Mouse (Mus musculus) frontal cortex, postnatal 25 days (tissue): ENCODE measurements at regions not wholly inside any gene's neighbourhood (a gene's known extent, or its start where the extent isn't known, plus 50 kb on each side); places are given as distances from the start of the nearest gene placed in this dataset.

ENCODE experiments used
- DNase-seq, 2 experiments: peaks; one replicate each; pipeline ENCODE4 v3.0.0; 2022; ENCODE audit warnings: low spot score in 2 of 2

DNA sequence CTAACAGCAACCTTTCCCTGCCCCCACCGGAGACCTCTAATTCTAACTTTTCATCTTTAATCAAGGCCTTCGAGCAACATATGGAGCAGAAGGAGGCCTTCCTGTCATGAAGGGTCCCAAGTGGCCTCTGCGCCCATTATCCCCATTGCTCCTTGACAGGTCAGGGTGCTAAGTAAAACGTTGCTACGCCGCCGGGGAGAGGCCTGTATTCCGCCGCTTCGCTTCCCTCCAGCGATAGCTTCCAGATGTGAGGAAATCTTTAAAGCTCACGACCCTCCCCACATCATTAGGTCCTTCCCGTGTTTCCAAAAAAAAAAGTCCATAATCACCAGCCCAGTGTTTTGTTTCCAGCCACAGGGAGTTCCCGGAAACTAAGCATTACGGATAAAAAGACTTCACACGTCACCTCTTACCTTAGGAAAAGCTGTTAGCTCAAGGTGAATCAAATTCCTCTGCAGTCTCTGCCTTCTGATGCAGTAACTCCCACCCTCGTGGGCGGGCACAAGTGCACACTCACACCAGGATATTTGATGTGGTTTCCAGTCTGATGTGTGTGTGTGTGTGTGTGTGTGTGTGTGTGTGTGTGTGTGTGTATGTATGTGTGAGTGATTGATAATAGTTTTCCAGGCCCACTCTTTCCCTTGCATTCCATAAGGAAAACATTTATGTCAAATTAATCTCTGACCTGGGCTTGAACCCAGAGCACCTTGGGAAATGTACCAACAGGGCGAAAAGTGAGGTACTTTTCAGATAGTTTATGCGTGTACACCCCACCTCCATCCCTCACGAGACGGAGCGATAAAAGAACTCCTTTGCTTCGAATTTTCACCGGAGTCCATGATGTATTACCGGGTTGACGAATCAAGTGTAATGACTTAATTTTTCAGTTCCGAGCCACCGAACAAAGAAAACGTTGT lies 107.5 kb downstream of the Gm45692 start:
- no peak for DNase-seq

DNA sequence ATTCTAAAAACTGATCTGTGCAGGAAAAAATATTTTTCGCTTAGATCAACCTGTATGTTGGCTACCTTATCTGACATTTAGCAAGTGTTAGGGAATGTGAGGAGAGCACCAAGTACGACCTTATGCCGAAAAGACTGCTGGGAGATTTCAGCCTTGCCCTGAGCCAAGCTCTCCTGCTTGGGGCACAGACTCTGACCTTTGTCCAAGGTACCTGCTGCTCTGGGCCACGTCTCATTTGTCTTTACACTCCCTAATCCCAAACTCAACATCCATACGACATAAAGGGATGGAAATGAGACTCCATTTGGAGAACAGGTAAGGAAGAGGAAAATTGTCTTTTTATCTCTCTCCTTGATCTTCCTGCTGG lies 108.2 kb downstream of the Gm45692 start:
- DNase-seq = no peak

DNA sequence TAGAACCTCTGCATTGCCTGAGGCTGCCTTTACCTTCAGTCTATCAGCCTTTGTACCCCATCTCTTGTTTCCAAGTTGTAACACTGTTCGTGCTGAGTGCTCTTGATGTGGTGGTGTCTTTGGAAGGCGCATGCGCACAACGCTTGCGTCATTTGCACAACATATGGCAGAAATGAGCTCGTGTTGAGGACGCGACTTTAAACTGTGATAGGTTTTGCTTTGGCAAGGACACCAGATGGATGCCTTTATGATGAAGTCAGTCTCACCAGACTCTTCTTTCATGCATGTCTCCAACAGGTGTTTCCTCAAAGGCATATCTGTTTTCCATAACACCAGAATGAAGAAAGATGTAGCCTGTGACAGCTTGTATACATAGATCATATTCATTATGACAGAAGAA lies 110.2 kb downstream of the Gm45692 start:
- no peak for DNase-seq

DNA sequence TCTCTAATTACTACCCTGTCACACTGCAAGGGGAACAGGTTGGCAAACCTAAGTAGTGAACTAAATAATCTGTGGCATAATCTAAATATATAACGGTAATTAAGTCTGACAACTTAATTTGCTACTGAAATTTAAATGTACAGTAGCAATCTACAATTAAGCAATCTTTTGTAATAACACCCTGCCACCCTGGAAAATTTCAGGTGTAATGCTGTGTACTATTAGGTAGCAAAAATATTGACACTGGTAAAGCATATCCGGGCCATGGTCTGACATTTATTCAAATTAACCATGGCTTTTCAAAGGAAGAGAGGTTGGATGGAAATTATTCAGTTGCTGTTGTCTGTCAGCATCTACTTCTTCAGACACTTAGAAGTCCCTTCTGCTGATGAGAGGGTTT lies 119.7 kb downstream of the Gm45692 start:
- no peak for DNase-seq

DNA sequence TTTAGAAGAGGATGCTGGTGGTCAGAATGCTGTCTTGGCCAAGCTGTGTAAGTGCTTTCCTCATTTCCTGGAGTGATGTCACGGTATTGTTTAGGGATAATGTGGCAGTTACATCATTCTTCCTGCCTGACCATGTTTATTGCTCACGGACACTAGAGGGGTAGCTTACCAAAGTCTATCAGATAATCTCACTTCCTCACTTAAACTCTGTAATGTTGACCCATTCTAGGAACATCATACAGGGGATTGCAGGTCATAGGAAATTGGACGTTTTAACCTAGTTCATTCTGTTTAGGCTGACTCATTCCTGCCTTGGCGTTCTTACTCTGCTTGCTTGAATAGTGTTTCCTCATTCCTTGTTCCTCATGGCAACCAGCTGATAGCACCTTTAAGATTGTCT lies 120.3 kb downstream of the Gm45692 start:
- DNase-seq = no peak

DNA sequence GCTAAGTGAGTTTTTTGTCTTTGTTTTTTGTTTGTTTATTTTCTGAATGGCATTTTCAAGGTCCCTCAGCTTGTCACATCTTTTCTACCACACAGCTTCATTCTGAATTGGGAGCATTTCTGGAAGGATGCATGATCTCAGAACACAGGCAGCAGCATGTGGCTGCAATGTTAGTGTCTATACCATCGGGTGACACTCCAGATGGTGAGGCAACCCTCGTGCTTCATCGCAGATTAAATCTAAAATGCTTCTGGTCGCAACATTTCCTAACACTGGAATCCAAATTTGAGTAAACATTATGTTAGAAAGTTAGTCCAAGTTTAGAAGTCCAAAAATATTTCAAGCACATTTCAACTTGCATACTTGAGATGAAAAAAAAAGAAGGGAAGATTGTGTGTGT lies 124.4 kb downstream of the Gm45692 start:
- peak in 1 of 2 experiments; percentile 10 for DNase-seq

DNA sequence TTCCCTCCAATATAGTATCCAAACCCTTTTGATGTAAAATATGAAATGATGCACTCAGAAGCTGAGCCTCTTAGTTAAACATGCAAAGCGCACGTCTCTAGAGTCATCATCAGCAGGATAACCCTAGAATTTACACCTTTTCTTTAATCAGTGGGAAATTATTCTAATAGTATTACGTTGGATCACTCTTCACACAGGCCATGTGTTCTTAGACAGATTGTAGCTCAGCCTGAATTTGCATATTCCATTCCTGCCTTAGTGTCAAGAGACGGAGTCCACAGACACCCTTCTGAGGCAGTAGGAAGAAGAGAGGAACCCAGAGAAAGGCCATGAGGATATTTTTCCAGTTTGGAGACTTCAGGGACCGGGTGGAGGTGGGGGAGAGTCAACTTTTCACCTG lies 125.0 kb downstream of the Gm45692 start:
- no peak for DNase-seq

DNA sequence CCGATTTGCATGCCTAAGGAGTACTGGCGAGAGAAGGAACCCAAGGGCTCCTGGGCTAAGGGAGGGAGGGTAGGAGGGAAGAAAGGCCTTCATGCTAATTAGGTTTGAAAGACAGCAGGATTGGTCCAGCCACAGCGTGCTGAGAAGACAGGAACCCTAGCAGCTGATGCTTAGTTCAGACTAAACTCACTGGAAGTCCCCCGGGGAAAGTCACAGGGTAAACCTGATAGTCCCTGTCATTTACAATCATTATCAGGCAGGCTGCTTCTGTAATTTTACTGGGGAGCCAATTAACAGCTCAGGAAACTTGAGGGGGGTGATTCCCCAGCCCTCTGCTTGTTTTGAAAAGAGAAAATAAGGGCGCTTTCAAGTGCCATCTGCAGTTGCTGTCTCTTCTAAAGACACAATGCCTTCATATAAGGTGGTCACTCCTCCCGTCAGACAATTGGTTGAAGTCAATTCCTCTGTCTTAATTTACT lies 135.9 kb downstream of the Gm45692 start:
- no peak for DNase-seq

DNA sequence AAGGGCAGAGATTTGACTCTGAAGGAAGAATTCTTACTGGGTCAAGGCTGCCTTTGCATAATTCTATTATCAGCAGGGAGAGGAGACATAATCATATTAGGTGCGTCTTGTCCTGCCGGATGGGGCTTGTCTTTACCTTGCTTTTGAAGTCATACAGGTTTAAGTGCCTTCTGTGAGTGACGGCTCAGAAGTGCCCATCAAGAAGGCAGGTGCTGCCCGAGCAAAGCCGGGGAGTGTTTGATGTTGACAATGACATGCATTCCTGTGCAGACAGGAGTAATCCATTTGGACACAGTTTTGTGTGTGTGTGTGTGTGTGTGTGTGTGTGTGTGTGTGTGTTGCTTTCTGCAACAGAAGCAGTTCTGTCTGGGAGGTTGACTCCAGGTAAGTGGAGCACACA lies 141.0 kb downstream of the Gm45692 start:
- no peak for DNase-seq

DNA sequence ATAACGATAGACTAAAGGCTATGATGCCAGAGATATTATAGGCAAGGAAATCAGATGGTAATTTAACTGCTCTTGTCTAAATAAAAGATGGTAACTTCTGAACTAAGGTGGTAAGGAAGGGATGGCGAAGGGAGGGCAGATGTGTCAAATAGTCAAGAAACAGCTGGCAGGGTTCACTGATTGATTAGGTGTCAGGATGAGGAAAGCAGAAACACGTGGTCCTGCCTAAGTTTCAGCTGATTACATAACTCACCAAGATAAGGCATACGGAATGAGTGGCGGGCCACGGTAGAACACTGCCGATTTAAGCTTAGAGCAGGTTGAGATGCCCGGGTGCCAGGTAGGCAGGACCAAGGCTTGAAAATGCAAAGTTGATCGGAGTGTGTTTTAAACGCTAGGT lies 143.2 kb downstream of the Gm45692 start:
- no peak for DNase-seq

DNA sequence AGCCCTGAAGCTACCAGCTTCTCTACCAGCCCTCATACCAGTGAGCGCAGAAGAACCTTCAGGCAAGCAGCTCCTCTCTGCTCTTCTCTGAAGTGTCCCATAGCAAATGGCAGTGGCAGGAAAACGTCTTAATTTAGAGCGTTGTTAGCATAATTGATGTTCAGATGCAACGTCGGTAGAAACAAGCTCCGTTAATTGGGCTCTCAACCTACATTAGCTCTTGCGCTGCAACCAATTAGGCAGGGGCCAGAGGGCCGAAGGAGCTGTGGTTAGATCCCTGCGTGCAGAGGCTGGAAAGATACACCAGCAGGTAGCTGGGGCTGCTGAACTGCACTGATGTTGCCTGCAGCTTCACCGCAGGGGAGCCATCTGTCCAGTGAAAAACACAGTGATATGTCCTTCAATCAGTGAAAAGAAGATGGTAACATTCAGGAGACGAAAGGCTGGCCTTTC lies 145.6 kb downstream of the Gm45692 start:
- no peak for DNase-seq

DNA sequence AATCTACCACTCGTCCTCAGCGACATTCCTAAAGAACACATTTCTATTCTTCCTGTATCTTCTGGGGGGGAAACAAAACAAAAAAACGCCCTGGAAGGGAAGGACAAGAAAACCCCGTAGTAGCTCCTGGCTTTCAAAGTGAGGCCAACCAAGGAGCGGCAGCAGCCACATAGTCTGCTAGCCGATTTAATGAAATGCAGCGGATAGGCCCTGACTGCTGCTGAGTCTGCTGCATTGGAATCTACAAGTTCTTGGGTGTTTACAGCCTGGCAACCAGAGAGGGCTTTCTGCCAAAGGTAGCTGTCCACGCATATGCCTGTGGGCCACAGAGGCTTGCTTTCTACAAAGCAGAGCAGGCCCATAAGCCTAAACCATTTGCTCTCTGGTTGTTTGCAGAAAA lies 146.0 kb downstream of the Gm45692 start:
- DNase-seq = no peak

DNA sequence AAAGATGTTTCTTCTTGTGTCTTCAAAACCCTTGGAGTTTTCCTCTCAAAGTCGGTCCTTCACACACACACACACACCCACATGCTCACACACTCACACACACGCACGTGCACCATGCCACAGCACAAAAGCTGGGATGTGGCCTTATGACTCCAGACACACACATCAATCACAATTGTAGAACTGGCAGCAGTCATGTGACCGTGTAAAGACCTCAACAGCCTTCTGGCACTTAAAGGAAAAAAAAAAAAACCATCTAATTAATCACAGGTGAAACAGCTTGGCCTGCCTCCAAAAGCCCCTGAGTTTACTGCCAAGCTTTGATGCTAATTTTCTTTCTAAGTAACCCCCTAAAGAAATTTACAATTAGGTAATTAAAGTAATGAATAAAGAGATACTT lies 147.1 kb downstream of the Gm45692 start:
- no peak for DNase-seq

DNA sequence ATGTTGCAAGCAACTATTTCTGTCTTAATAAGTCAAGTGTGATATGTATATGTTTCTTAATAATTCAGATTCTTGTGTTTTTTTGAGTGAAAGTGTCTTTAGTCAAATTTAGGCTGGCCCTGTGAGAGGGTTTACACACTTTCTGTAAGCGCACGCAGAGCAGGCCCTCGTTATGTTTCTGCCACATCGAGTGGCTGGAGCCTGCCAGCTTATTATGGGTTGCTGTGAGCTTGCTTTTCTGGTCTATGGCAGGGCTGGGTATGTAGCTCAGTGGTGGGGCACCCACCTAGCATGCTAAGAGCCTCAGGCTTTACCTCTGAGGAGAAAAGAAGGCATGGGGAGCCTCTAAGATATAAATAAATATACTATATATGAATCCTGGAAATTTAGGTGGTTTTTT lies 148.2 kb downstream of the Gm45692 start:
- DNase-seq = no peak

DNA sequence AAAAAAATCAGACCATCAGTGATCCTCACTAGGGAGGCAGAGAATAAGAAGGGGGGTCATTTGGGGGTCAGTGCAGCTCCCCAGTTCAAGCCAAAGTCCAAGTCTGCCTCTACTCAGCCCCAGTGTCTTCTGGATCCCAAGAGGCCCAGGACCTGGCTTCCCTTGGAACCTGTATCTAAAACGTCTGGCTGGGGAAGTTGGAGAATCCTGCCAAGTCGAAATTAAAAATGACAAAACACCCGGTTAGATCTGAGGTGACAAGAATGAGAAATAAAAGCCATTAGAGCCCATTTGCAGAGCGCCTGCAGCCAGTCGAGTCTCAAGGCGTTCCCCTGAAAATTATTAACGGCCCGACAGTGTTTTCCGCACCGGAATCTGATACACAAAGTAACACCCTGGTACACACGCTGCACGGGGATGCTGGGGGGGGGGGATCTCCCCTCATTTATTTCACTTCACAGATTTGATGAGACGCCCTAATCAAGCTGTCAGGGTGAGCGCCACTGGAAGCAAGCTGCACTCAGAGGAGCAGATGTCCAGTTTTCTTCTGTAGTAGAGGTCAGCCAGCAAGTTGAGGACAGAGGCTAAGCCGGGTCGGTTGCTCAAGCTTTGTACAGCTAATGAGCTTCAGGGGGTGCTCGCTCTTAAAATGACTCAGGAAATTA lies 149.5 kb downstream of the Gm45692 start:
- DNase-seq = no peak

DNA sequence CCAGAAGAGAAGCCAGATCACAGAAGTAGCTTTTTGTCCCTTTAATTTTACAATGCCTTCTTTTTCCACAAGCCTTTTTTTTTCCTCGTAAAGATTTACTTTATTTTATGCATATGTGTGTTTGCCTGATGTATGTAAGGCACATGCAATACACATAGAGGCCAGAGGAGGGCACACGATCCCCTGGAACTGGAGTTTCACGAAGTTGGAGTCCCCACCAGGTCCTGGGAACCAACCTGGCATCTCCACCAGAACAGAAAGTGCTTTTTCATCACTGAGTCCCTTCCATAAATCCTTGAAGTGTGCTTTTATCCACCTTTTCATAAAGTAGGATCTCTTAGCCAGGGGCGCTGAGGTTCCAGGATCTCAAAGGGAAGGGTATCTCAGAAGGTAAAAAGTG lies 152.8 kb downstream of the Gm45692 start:
- DNase-seq = no peak

DNA sequence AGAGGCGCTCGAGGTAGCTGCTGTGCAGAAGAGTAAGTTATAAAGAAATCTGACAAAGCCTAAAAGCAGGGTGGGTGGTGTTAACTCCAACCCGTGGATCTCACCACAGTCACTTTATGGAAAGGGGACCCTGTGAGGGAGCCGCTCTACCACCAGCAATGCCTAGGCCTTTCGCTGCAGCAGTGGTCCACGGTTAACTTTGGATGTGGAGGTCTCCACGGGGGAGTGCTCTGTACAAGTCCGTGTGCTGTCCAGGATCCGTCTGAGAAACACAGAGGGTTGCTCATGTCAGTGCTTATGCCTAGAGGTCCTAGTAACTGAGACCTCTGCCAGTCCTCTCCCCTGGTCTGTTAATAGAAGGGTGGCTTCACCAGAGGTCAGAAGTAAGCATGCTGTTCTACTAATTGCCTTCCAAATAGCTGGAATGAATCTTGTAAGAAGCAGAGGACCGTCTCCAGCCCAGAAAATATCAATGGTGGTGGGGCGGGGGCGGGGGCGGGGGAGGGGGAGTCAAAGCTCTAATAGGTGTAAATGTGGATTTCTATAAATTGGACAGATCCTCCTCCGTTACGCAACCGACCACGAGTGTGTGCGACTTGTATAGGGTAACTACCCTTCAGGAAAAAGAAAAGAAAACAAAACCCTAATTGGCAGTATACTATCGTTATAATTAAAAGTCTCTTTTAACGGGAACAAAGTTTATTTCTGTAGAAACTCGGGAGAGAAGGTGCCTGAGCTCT lies 153.5 kb downstream of the Gm45692 start:
- no peak for DNase-seq

DNA sequence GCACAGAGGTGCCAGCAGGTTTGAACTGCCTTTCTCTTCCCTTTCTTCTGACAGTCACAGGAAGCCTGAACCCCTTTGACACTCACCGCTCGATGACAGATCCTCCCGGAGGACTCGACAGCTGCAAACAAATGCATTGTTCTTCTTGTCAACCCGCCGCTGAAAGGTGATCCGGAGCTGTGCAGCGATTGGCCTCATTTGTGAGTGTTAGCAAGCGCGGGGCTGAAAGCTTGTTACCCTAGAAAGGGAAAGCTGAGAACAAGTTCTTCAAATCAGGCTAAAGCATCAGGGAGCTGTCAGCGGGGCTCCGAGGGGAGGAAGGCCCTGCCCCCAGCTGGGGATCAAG lies 154.1 kb downstream of the Gm45692 start:
- DNase-seq = no peak

DNA sequence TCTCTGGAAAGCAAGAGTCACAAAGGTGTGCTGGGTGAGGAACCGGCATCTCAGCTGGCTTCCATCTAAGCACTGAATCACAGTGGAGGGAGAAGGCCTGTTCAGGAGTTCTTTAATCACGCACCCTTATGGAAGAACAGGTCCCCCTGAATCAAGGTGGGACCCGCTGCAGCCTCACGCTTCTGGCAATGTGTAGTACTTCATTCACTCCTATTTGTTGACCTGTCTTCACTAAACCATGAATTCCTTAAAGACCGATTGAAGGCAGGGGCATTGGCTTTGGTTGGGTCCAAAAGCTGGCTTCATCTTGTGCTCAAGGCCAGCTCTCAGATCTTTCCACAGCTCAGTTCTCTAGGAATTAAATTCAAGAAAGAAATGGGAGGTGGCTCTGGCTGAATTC lies 154.5 kb downstream of the Gm45692 start:
- no peak for DNase-seq

DNA sequence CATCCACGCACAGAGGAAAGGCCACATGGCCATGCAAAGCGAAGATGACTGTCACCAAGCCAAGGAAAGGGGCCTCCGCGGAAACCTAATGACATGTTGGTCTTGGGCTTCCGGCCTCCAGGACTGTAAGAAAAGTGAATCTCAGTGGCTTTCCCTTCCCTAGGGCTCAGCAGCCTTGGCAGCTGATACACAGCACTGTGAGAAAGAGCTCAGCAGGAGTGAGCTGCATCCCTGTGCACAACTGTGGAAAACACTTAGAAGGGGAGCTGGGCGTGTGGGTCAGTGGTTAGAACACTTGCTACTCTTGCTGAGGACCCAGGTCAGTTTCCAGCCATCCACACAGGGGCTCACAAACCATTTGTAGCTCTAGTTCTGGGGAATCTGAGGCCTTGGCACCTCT lies 155.1 kb downstream of the Gm45692 start:
- no peak for DNase-seq

DNA sequence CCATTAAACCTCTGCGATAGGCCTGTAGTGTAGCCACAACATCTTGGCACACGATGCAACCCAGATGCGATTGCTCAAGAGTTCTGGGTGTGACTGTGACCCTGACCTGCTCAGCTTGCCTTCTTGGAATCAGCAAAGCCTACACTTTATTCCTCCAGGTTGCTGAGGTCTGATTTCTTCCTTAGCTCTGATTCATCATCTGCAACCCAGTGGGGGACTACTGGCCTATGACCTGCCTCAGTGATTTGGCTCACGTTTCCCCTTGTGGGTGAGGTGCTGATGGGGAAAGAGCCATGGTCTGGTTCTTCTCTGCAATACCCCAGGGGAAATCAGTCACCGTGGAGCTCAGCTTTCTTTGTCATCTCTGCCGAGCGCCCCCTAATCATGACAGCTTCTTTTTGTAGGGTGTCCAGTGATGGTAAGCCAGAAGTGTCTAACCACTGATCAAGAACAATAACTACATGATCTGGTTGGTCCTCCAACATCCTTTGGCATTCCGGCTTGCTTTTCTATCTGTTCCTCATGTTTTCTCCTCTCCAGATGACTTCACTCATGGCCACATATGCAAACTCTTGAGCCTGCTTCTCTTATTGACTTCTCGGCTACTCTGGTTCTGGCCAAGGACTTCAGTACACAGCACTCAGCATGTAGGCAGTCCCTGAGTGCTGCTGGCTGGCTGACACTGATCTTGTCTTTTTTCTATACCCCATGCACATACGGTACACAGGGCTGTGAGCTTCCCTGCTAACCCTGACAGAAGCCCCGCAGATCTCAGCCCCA lies 163.0 kb downstream of the Gm45692 start:
- DNase-seq = no peak

DNA sequence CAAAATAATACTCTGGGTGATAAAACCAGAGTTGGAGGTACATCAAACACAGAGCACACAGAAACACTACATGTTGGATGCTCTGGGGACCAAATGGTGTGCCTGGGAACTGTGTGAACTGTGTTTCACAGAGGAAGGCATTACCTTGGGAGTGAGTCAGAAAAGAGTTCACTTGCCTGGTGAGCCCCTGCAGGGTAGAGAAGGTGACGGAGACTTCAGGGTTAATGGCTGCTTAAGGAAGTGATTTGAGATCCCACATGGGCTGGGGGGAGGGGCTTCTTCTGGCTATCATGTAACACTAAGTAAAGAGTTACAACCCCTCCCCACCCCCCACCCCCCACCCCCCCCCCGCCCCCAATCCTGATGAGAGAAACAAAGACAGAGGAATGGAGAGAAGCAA lies 164.6 kb downstream of the Gm45692 start:
- DNase-seq = no peak
